Mouse (Mus musculus) testis, postnatal 10 days (tissue): ENCODE results near the gene Tjp3.

Source experiments
- DNase-seq: peaks from one replicate; pipeline ENCODE4 v3.0.0; 2021; ENCODE audit warnings: low spot score

Tjp3 gene

GRCm38 (mm10) chr10:81291511-81292104, at the start of gene Tjp3:
Gene Tjp3, minus strand, starts transcription at chr10:81291581.
- no peak for DNase-seq

GRCm38 (mm10) chr10:81340551-81341332, 49.4 kb upstream of the Tjp3 start:
- peak; percentile 60 for DNase-seq

- DNase-seq = no peak
Observed at GRCm38 (mm10) chr10:81336558-81336957, 45.2 kb upstream of the Tjp3 start.

GRCm38 (mm10) chr10:81335393-81336340, 44.3 kb upstream of the Tjp3 start:
- DNase-seq = no peak

- no peak for DNase-seq
Observed at GRCm38 (mm10) chr10:81334324-81334723, 42.9 kb upstream of the Tjp3 start.

GRCm38 (mm10) chr10:81332277-81332676, 40.9 kb upstream of the Tjp3 start:
- no peak for DNase-seq

- peak; percentile 71 for DNase-seq
Observed at GRCm38 (mm10) chr10:81330007-81330406, 38.6 kb upstream of the Tjp3 start.

- peak; percentile 77 for DNase-seq
Observed at GRCm38 (mm10) chr10:81329194-81329975, 38.0 kb upstream of the Tjp3 start.

GRCm38 (mm10) chr10:81328386-81328785, 37.0 kb upstream of the Tjp3 start, which contains the start of gene Tbxa2r:
Gene Tbxa2r, plus strand, starts transcription at chr10:81328731.
- peak; percentile 81 for DNase-seq

GRCm38 (mm10) chr10:81327959-81328358, 36.6 kb upstream of the Tjp3 start:
- DNase-seq = no peak

- no peak for DNase-seq
Observed at GRCm38 (mm10) chr10:81326858-81327257, 35.5 kb upstream of the Tjp3 start.

- DNase-seq = no peak
Observed at GRCm38 (mm10) chr10:81325781-81326180, 34.4 kb upstream of the Tjp3 start.

- no peak for DNase-seq
Observed at GRCm38 (mm10) chr10:81325176-81325575, 33.8 kb upstream of the Tjp3 start.

GRCm38 (mm10) chr10:81323791-81324530, 32.6 kb upstream of the Tjp3 start:
- DNase-seq = no peak

GRCm38 (mm10) chr10:81323141-81323775, 31.9 kb upstream of the Tjp3 start:
- DNase-seq = no peak

- DNase-seq = peak; percentile 67
Observed at GRCm38 (mm10) chr10:81322444-81322843, 31.1 kb upstream of the Tjp3 start.

- DNase-seq = no peak
Observed at GRCm38 (mm10) chr10:81321436-81321835, 30.1 kb upstream of the Tjp3 start.

- peak; percentile 99 for DNase-seq
Observed at GRCm38 (mm10) chr10:81320550-81321347, 29.4 kb upstream of the Tjp3 start, which contains the start of gene Cactin. Gene Cactin, plus strand, starts transcription at chr10:81321103.
